8 mouse cellular contexts compared by ENCODE assay signal in genomic region chr17:12318663-12319201, GRCm38 (mm10). TPM values are rescaled to one million over a fixed set of nuclear protein-coding genes. Genes with fewer than 3 reads are reported as not detected.
DNase-seq lines count a peak whose midpoint lies in the region; ATAC-seq lines count a peak whose summit lies in the region.

TSS of gene Map3k4 (minus strand) at chr17:12318796.

- peaks cover 42% of the 10 kb centered on the region for H3K4me1 ChIP-seq in hindbrain, embryonic 13.5 days (replicated peaks)

- peak within 1 kb of the TSS; percentile 92 for H3K4me3 ChIP-seq in hindbrain, embryonic 13.5 days

- H3K9ac ChIP-seq in hindbrain, embryonic 13.5 days, result peak within 1 kb of the TSS; percentile 95

- no peaks in the 10 kb centered on the region for H3K27me3 ChIP-seq in hindbrain, embryonic 13.5 days

- H3K9me3 ChIP-seq in hindbrain, embryonic 13.5 days, result no peaks in the 10 kb centered on the region

- peak; percentile 81 for DNase-seq in T-cell, adult 2 months (ENCODE audit: low spot score)
- peak; percentile 99 for DNase-seq in cerebellum, postnatal 25 days
- peak; percentile 90 to 93 for DNase-seq in frontal cortex, postnatal 25 days (ENCODE audit: low spot score in 2 of 2)
- DNase-seq in layer of hippocampus, postnatal 25 days (ENCODE audit: extremely low spot score in 1 of 2, low spot score in 1 of 2), result peak; percentile 87 to 91
- DNase-seq in lung, postnatal 14 days, result peak; percentile 94
- peak; percentile 96 for DNase-seq in ovary, postnatal 36 days (ENCODE audit: low spot score)
- peak; percentile 84 for DNase-seq in thymus, postnatal 36 days

- peak within 1 kb of the TSS; percentile 99 for H3K27ac ChIP-seq in hindbrain, embryonic 13.5 days

- peak within 1 kb of the TSS; percentile 78 for H3K4me2 ChIP-seq in hindbrain, embryonic 13.5 days

- WGBS in hindbrain, embryonic 13.5 days, result 0% methylated on average over 35 of the region's 39 CpGs

- H3K36me3 ChIP-seq in hindbrain, embryonic 13.5 days, result no peaks in the 10 kb centered on the region

- ATAC-seq in hindbrain, embryonic 13.5 days (ENCODE audit: low FRiP score), result peak; percentile 94

RNA-seq across cellular contexts. Expression of gene Map3k4, which starts in this region (rescaled TPM):
- polyA plus RNA-seq in hindbrain, embryonic 13.5 days (2015; fragmentation: Nextera tagmentation; extraction: Ambion mirVana), result 41.1 and 45.8 TPM in 2 replicates
- total RNA-seq in layer of hippocampus, postnatal 25 days (2021), result 10 to 100 TPM; 56.9 to 58.6 TPM

Comparison
In these comparisons a context has a peak if more than half of its experiments do, and no peak if none do; other contexts are left out.
1. Peak in every context shown above with its lines: DNase-seq, ATAC-seq, H3K4me3 ChIP-seq and H3K27ac ChIP-seq.